Mouse (Mus musculus) ES-E14 (cell line): ENCODE measurements around the gene Icam2. TPM values are rescaled to one million over a fixed set of nuclear protein-coding genes. Genes with fewer than 3 reads are reported as not detected.

Source experiments
- DNase-seq: peaks from one replicate; pipeline ENCODE4 v3.0.0-alpha.2; 2013; ENCODE audit warnings: low read depth, low spot score
- H3K27ac ChIP-seq: 2 replicates; pipeline ENCODE4 v1.5.1; 2012; ENCODE audit warnings: low read depth, mild to moderate bottlenecking, low read length, moderate library complexity, mixed read lengths; ENCODE audit not compliant: poor library complexity, insufficient read depth, severe bottlenecking
- H3K36me3 ChIP-seq: 2 replicates; pipeline ENCODE4 v1.6.1; 2012; ENCODE audit warnings: mild to moderate bottlenecking, low read length, moderate library complexity, mixed read lengths; ENCODE audit not compliant: control insufficient read depth, poor library complexity, insufficient read depth, severe bottlenecking
- H3K4me1 ChIP-seq, 2 experiments: fragments of 150-350 bp in 1 of 2; sonication (generic) in 1 of 2; 2 replicates each; pipeline ENCODE4 v1.6.1; 2012; ENCODE audit warnings: low read length in 2 of 2, mild to moderate bottlenecking in 1 of 2, mixed read lengths in 1 of 2; ENCODE audit not compliant: control insufficient read depth in 2 of 2, insufficient read depth in 2 of 2, poor library complexity in 1 of 2
- H3K4me3 ChIP-seq, 2 experiments: fragments of 150-350 bp in 1 of 2; sonication (generic) in 1 of 2; 2 replicates each; pipeline ENCODE4 v1.5.1; 2012; ENCODE audit warnings: low read length in 2 of 2, low read depth in 1 of 2, mild to moderate bottlenecking in 1 of 2, mixed read lengths in 1 of 2; ENCODE audit not compliant: insufficient read depth in 1 of 2, poor library complexity in 1 of 2, severe bottlenecking in 1 of 2
- H3K9ac ChIP-seq: 2 replicates; pipeline ENCODE4 v1.6.1; 2012; ENCODE audit warnings: low read depth, mild to moderate bottlenecking, low read length, mixed read lengths; ENCODE audit not compliant: poor library complexity, insufficient read depth, severe bottlenecking
- H3K9me3 ChIP-seq: fragments of 150-350 bp; sonication (generic); 2 replicates; pipeline ENCODE4 v1.6.1; 2012; ENCODE audit warnings: low read depth, mild to moderate bottlenecking, low read length; ENCODE audit not compliant: control insufficient read depth, insufficient read depth
- CHD2 ChIP-seq: IDR thresholded peaks from 2 replicates; pipeline ENCODE4 v1.6.1; 2014; ENCODE audit warnings: mild to moderate bottlenecking, low read depth, low read length, inconsistent platforms
- HCFC1 ChIP-seq: IDR thresholded peaks from 2 replicates; pipeline ENCODE4 v1.6.1; 2012; ENCODE audit warnings: low read length, inconsistent platforms, borderline replicate concordance; ENCODE audit not compliant: insufficient read depth
- MAFK ChIP-seq: IDR thresholded peaks from 2 replicates; pipeline ENCODE4 v1.6.1; 2014; ENCODE audit warnings: mild to moderate bottlenecking, low read depth, low read length, inconsistent platforms; ENCODE audit not compliant: insufficient read depth
- ZC3H11A ChIP-seq: IDR thresholded peaks from 2 replicates; pipeline ENCODE4 v1.6.1; 2012; ENCODE audit warnings: low read depth, mild to moderate bottlenecking, inconsistent platforms, low read length, borderline replicate concordance
- ZNF384 ChIP-seq: IDR thresholded peaks from 2 replicates; pipeline ENCODE4 v1.6.1; 2012; ENCODE audit warnings: low read depth, low read length, inconsistent platforms
- in situ Hi-C, 2 experiments: fragments of 600-800 bp; cut with MboI; formaldehyde crosslinking; loops; one replicate each; pipeline ENCODE4 v1.15.1; 2025; ENCODE audit warnings: low sequenced_read_pairs in 2 of 2, inconsistent platforms in 1 of 2; ENCODE audit not compliant: unreplicated experiment in 2 of 2
- total RNA-seq: library from RNA; depleted of rRNA; stranded (reverse); fragments of 300-350 nt; gene quantifications from 2 replicates; pipeline ENCODE4 v1.2.3, GENCODE M21; 2012

The Icam2 gene
- total RNA-seq, 1 experiment = 0.89 TPM

- Histone ChIP-seq H3K4me3 (no peak overlapping the region), H3K36me3 (no peaks in the 10 kb centered on the region), H3K27ac (no peak overlapping the region), H3K4me1 (peaks cover 0 to 12% of the 10 kb centered on the region in 2 experiments; a peak in 1 of 4 replicates), H3K9me3 (no peaks in the 10 kb centered on the region), H3K9ac (no peak overlapping the region)
- TF ChIP-seq ZC3H11A = peak; percentile 80
- TF ChIP-seq CHD2 = no peak
- peak; percentile 62 for DNase-seq
- in situ Hi-C loops = no loop called here
Measured at GRCm38 (mm10) chr11:106391546-106392188, 3.8 kb upstream of the Icam2 start.

GRCm38 (mm10) chr11:106390757-106391156, 2.9 kb upstream of the Icam2 start:
- no peak for DNase-seq
- TF ChIP-seq MAFK (no peak), HCFC1 (no peak), CHD2 (no peak), ZNF384 (no peak), ZC3H11A (no peak)
- Histone ChIP-seq H3K27ac (no peak overlapping the region), H3K9ac (no peak overlapping the region), H3K4me1 (peaks cover 0 to 12% of the 10 kb centered on the region in 2 experiments; a peak in 1 of 4 replicates), H3K36me3 (no peaks in the 10 kb centered on the region), H3K9me3 (no peaks in the 10 kb centered on the region), H3K4me3 (no peak overlapping the region)
- in situ Hi-C loops = no loop called here

- no peaks in the 10 kb centered on the region for H3K36me3 ChIP-seq
- no peak overlapping the region for H3K9ac ChIP-seq
- in situ Hi-C loops = no loop called here
- no peak overlapping the region for H3K27ac ChIP-seq
- DNase-seq = no peak
- H3K4me1 ChIP-seq = peaks cover 0 to 12% of the 10 kb centered on the region in 2 experiments; a peak in 1 of 4 replicates
- TF ChIP-seq CHD2 = no peak
- no peak for TF ChIP-seq MAFK
- TF ChIP-seq HCFC1 = no peak
- TF ChIP-seq ZNF384 = no peak
- TF ChIP-seq ZC3H11A = no peak
- no peaks in the 10 kb centered on the region for H3K9me3 ChIP-seq
- no peak overlapping the region for H3K4me3 ChIP-seq
Measured at GRCm38 (mm10) chr11:106389611-106390010, 1.7 kb upstream of the Icam2 start.

- no peaks in the 10 kb centered on the region for H3K36me3 ChIP-seq
- in situ Hi-C loops = no loop called here
- no peak overlapping the region; the same call in 1 of the 2 replicates for H3K9ac ChIP-seq
- TF ChIP-seq CHD2 = no peak; the same call in 1 of the 2 replicates
- no peak for TF ChIP-seq HCFC1
- no peak for TF ChIP-seq ZNF384
- no peak for TF ChIP-seq MAFK
- no peak for TF ChIP-seq ZC3H11A
- H3K4me1 ChIP-seq = peaks cover 0 to 5% of the 10 kb centered on the region in 2 experiments; a peak in 1 of 4 replicates
- no peaks in the 10 kb centered on the region for H3K9me3 ChIP-seq
- no peak overlapping the region for H3K27ac ChIP-seq
- H3K4me3 ChIP-seq = peak overlapping the region; percentile 50 to 76
- no peak for DNase-seq
Measured at GRCm38 (mm10) chr11:106387020-106387419, 855 bp downstream of the Icam2 start.

DNA sequence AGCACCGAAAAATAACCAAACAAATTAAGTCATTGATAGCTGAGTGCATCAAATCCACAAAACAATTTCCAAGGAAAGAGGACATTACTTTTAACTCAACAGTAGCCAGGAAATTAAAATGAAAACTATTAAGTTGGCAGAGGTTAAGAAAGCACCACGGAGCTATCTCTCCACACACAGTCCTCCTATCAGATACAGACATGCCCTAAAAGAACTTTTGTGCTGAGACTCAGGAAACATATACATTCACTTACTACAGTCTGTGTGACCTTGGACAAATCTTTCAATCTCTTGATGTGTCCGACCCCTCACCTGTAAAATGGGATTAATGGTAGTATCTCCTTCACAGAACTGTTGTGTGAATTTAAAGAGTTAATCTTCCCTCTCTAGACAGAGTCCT, 1.5 kb downstream of the Icam2 start:
- Histone ChIP-seq H3K36me3 (no peaks in the 10 kb centered on the region), H3K9me3 (no peaks in the 10 kb centered on the region), H3K27ac (no peak overlapping the region), H3K4me1 (peaks cover 0 to 4% of the 10 kb centered on the region in 2 experiments; a peak in 1 of 4 replicates), H3K4me3 (no peak overlapping the region), H3K9ac (no peak overlapping the region)
- TF ChIP-seq CHD2 (no peak), HCFC1 (no peak), ZC3H11A (no peak), ZNF384 (no peak), MAFK (no peak)
- DNase-seq = no peak
- in situ Hi-C loops = no loop called here
